Mouse (Mus musculus) midbrain, embryonic 15.5 days (tissue): ENCODE measurements around the gene Zfp36l1. TPM values are rescaled to one million over a fixed set of nuclear protein-coding genes. Genes with fewer than 3 reads are reported as not detected.

ENCODE experiments used
- ATAC-seq: fragments of 200-750 bp; cut with Nextera tagmentation; replicated peaks from 2 replicates; pipeline ENCODE4 v1.8.0; 2017; ENCODE audit warnings: moderate TSS enrichment
- H3K27ac ChIP-seq: fragments of 300-500 bp; sonication (generic); 2 replicates; pipeline ENCODE4 v1.5.1; 2015; ENCODE audit warnings: mild to moderate bottlenecking, inconsistent platforms
- H3K27me3 ChIP-seq: fragments of 300-500 bp; sonication (generic); replicated peaks from 2 replicates; pipeline ENCODE4 v1.6.1; 2015; ENCODE audit warnings: inconsistent platforms
- H3K36me3 ChIP-seq: fragments of 300-500 bp; sonication (generic); replicated peaks from 2 replicates; pipeline ENCODE4 v1.6.1; 2015; ENCODE audit warnings: inconsistent platforms
- H3K4me1 ChIP-seq: fragments of 300-500 bp; sonication (generic); 2 replicates; pipeline ENCODE4 v1.6.1; 2015; ENCODE audit warnings: inconsistent platforms
- H3K4me2 ChIP-seq: fragments of 300-500 bp; sonication (generic); 2 replicates; pipeline ENCODE4 v1.6.1; 2015; ENCODE audit warnings: inconsistent platforms, mild to moderate bottlenecking, moderate library complexity
- H3K4me3 ChIP-seq: fragments of 300-500 bp; sonication (generic); 2 replicates; pipeline ENCODE4 v1.5.1; 2015; ENCODE audit warnings: mild to moderate bottlenecking, inconsistent platforms
- H3K9ac ChIP-seq: fragments of 300-500 bp; sonication (generic); 2 replicates; pipeline ENCODE4 v1.6.1; 2015; ENCODE audit warnings: mild to moderate bottlenecking, inconsistent platforms
- H3K9me3 ChIP-seq: fragments of 300-500 bp; sonication (generic); 2 replicates; pipeline ENCODE4 v1.6.1; 2016; ENCODE audit warnings: inconsistent platforms
- WGBS: fragments of 180-500 bp; shearing (Covaris S2); methylation state at CpG from one replicate; pipeline ENCODE4 v1.1.7; 2015; ENCODE audit warnings: mixed read lengths; 5-methylcytosine and 5-hydroxymethylcytosine counted together
- polyA plus RNA-seq: library from polyadenylated mRNA; unstranded; fragments of >200 nt; fragmentation: Nextera tagmentation; extraction: Ambion mirVana; gene quantifications from 2 replicates; pipeline ENCODE4 v1.2.1, GENCODE M21; 2015

Gene Zfp36l1
- polyA plus RNA-seq, 1 experiment from 2014 or later = 37.1 TPM

DNA sequence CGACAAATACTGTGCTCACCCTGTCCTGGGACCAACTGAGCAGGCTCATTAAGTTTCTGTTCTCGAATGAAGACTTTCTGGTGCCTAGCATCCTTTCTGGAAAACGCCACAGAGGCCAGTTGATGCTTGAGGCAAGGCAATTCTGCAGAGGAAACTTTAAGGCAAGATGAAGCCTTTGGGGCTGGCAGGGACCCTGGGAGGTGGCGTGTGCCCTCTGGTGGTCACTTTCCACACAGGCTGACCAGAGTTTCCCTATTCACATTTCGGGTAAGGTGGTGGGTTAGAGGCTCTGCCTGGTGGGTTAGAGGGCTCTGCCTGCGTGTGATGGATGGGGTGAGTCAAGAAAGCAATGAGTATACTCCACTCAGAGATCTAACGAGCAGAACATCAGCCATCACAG is 28.7 kb upstream of the Zfp36l1 start:
- no peak overlapping the region for H3K9ac ChIP-seq
- H3K9me3 ChIP-seq = no peaks in the 10 kb centered on the region
- no peak overlapping the region for H3K27ac ChIP-seq
- no peaks in the 10 kb centered on the region for H3K27me3 ChIP-seq
- no peak overlapping the region for H3K4me2 ChIP-seq
- H3K36me3 ChIP-seq = no peaks in the 10 kb centered on the region
- no peak for ATAC-seq
- WGBS = 21% methylated on average over 7 of the region's 7 CpGs
- no peaks in the 10 kb centered on the region for H3K4me1 ChIP-seq
- no peak overlapping the region for H3K4me3 ChIP-seq

DNA sequence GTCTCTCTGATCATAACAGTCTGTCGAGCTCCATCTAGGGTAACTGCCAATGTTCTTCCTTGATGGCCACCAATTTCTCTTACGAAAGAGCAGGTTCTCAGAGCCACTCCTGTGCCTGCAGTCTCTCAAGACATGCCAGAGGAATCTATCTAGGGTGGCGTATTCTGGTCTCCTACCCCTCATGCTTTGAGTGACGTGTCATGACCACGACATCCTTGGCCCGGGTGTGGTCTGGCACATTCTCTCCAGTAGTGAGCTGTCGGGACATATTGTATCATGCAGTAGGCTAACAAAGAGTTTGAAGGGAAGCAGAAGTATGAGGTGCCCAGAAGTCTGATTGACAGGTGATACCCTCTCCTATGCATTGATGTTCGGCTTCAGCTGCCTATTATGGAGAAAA is 28.2 kb upstream of the Zfp36l1 start:
- no peak overlapping the region for H3K9ac ChIP-seq

DNA sequence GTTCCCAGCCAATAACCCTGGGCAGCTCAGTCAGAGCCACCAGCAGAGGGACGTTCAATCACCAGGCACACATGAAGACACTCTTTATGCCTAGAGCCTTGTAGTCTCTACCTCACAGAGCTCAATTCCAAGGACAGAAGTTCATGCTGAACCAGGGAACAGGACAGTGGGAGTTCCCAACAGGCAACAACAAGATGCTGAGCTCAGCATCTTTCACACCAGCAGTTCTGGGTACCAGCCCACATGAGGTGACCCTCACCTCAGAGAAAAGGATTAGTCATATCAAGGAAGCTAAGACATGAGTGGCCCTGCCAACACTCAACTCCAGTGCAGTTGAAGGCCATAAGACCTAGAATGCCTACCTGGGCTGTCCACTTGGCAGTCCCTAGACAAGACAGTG is 24.9 kb upstream of the Zfp36l1 start:
- no peak overlapping the region for H3K4me2 ChIP-seq
- no peaks in the 10 kb centered on the region for H3K4me1 ChIP-seq
- H3K27ac ChIP-seq = no peak overlapping the region
- 76% methylated on average over 1 of the region's 1 CpGs for WGBS
- no peaks in the 10 kb centered on the region for H3K36me3 ChIP-seq
- H3K9me3 ChIP-seq = no peaks in the 10 kb centered on the region
- no peak overlapping the region for H3K4me3 ChIP-seq
- no peak overlapping the region for H3K9ac ChIP-seq
- no peaks in the 10 kb centered on the region for H3K27me3 ChIP-seq
- ATAC-seq = no peak

More for the DNA sequence above, 28.2 kb upstream of the Zfp36l1 start:
- Histone ChIP-seq H3K4me3 (no peak overlapping the region), H3K36me3 (no peaks in the 10 kb centered on the region), H3K27ac (no peak overlapping the region), H3K4me1 (no peaks in the 10 kb centered on the region), H3K4me2 (no peak overlapping the region), H3K27me3 (no peaks in the 10 kb centered on the region), H3K9me3 (no peaks in the 10 kb centered on the region)
- 85% methylated on average over 8 of the region's 8 CpGs for WGBS
- ATAC-seq = no peak

DNA sequence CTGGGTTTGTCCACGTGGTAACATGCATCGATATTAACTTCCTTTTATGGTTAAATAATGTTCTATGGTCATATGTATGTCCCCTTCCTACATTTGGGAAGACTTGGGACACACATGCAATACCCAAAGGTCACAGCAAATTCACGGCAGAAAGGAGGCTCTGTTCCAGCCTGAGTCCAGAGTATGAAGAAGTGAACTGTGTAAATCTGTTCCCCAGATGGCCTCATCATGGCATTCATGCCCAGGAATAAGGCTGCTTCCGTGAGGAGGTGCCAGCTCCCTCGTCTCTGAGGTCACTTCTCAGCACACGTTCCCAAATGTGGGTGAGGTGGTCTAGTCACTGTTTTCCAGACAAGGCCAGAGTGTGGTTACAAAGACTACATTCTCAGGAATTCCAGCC is 24.4 kb upstream of the Zfp36l1 start:
- H3K4me2 ChIP-seq = no peak overlapping the region
- no peak for ATAC-seq
- 85% methylated on average over 6 of the region's 6 CpGs for WGBS
- H3K36me3 ChIP-seq = no peaks in the 10 kb centered on the region
- H3K4me3 ChIP-seq = no peak overlapping the region
- peaks cover under 1% of the 10 kb centered on the region; the same call in 1 of the 2 replicates for H3K4me1 ChIP-seq
- no peaks in the 10 kb centered on the region for H3K9me3 ChIP-seq
- no peak overlapping the region for H3K27ac ChIP-seq
- H3K27me3 ChIP-seq = no peaks in the 10 kb centered on the region
- no peak overlapping the region for H3K9ac ChIP-seq

DNA sequence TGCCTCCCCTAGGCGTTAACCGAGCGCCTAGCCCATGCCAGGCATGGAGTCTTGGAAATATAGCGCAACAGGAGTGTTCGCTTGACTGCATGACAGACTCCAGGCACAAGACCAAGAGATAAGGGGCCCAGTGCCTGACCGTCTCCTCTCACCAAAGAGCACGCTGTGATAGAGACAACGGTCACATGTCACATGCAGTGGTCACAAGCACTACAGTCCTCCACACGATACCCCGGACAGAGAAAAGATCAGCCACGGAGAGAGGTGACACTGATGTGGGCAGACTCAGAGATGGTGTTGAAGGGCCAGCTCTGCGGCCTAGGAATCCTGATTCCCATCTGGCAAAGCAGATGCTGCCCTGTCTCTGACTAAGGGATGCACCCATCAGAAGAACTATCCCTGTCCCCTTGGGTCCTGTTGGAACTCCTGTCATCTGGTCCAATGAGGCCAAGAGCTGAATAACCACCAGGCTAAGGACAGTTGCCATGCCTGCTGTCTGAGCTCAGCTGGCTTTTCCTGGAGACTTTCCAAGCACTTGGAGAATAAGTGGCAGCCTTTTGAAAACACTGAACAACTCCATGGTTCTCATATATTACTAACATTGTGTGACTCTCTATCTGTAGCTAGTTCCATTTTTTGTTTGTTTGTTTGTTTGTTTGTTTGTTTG is 23.6 kb upstream of the Zfp36l1 start:
- no peaks in the 10 kb centered on the region for H3K27me3 ChIP-seq
- H3K27ac ChIP-seq = no peak overlapping the region
- 92% methylated on average over 12 of the region's 12 CpGs for WGBS
- H3K4me3 ChIP-seq = no peak overlapping the region
- no peaks in the 10 kb centered on the region for H3K36me3 ChIP-seq
- no peaks in the 10 kb centered on the region for H3K9me3 ChIP-seq
- H3K4me2 ChIP-seq = no peak overlapping the region
- H3K4me1 ChIP-seq = peaks cover 9% of the 10 kb centered on the region
- ATAC-seq = no peak
- H3K9ac ChIP-seq = no peak overlapping the region

DNA sequence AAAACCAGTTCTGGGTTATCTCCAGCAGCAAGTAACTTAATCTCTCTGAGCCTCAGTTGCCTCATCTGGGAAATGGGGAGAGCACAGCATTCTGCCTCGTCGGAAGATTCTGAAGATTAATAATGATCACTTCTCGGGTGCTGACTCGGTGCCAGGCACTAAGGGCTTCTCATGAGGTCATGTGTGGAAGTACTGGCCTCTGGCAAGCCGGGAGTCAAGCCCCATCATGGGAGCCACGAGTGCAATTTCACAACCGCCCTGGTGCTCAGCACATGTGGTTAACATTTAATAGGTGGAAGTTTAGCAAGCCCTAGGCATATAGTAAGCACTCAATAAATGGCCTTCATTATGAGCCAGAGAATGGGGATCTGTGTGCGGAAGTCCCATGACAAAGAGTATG is 22.4 kb upstream of the Zfp36l1 start:
- Histone ChIP-seq H3K4me3 (no peak overlapping the region), H3K4me2 (no peak overlapping the region), H3K27me3 (no peaks in the 10 kb centered on the region), H3K36me3 (no peaks in the 10 kb centered on the region), H3K4me1 (peaks cover 21% of the 10 kb centered on the region), H3K9me3 (no peaks in the 10 kb centered on the region), H3K27ac (no peak overlapping the region), H3K9ac (no peak overlapping the region)
- ATAC-seq = no peak
- WGBS = 90% methylated on average over 8 of the region's 8 CpGs

DNA sequence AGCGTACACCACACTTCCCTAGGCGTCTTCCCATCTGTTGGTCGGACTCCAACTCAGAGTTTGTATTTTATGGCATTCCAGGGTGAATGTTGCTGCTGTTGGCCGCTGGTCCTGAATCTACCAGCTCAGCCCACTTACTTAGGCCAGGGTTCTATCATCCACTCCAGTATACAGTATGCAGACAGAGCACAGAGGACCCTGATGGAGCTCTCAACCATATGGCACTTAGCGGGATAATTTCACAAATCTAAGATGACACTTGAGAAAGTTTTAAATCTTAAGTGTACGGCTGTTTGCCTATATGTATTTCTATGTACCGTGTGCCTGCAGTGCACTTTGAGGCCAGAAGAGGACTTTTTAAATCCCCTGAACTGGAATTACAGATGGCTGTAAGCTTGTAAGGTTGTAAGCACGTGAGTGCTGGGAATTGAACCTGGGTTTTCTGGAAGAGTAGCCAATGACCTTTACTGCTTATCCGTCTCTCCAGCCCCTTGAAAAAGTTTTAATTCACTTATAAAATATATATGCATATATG is 20.3 kb upstream of the Zfp36l1 start:
- H3K9me3 ChIP-seq = no peaks in the 10 kb centered on the region
- no peak overlapping the region for H3K27ac ChIP-seq
- no peaks in the 10 kb centered on the region for H3K27me3 ChIP-seq
- ATAC-seq = peak; percentile 40; the same call in 1 of the 2 replicates
- H3K4me2 ChIP-seq = peak overlapping the region; percentile 75; the same call in 1 of the 2 replicates
- H3K36me3 ChIP-seq = no peaks in the 10 kb centered on the region
- no peak overlapping the region for H3K9ac ChIP-seq
- peak overlapping the region; percentile 52; the same call in 1 of the 2 replicates for H3K4me3 ChIP-seq
- peaks cover 25% of the 10 kb centered on the region for H3K4me1 ChIP-seq
- 38% methylated on average over 9 of the region's 9 CpGs for WGBS

DNA sequence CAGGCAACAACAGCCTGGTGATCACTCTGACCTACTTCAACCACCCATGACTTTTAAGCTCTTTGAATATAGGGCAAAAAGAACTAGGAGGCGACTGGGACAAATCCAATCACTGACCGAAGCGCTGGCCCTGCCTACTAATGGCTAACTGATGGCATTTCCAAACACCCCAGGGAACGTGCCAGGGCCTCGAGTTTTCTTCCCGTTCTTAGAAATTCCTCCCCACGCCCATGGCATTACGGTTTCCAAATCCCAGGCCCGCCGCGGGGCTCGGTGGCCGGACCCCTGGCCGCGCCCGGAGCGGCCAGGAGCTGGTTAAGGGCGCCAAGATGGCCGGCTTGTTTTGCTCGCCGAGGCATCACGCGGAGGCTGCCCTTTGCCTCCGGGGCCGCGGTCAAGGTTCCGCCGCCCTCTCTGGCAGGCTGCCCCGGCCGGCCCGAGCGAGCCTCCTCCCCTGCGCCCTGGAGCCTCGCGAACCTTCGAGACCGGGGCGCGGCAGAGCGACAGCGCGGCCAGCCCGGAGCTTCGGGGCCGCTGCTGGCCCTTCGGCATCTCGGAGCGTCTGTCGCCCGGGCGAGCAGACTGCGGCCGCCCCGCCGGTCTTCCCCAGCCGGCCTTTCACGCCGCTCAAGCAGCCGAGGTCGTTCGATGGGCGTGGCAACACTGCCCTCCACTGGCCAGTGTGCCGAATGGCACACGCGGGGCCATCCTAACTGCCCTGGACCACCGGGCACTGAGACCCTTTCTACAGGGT is 19.6 kb upstream of the Zfp36l1 start:
- Histone ChIP-seq H3K9ac (peak overlapping the region; percentile 67), H3K36me3 (no peaks in the 10 kb centered on the region), H3K9me3 (no peaks in the 10 kb centered on the region), H3K27me3 (no peaks in the 10 kb centered on the region), H3K4me3 (peak overlapping the region; percentile 52), H3K27ac (peak overlapping the region; percentile 90), H3K4me1 (peaks cover 25% of the 10 kb centered on the region), H3K4me2 (peak overlapping the region; percentile 75)
- peak; percentile 93 for ATAC-seq
- WGBS = under 1% methylated on average over 65 of the region's 66 CpGs

DNA sequence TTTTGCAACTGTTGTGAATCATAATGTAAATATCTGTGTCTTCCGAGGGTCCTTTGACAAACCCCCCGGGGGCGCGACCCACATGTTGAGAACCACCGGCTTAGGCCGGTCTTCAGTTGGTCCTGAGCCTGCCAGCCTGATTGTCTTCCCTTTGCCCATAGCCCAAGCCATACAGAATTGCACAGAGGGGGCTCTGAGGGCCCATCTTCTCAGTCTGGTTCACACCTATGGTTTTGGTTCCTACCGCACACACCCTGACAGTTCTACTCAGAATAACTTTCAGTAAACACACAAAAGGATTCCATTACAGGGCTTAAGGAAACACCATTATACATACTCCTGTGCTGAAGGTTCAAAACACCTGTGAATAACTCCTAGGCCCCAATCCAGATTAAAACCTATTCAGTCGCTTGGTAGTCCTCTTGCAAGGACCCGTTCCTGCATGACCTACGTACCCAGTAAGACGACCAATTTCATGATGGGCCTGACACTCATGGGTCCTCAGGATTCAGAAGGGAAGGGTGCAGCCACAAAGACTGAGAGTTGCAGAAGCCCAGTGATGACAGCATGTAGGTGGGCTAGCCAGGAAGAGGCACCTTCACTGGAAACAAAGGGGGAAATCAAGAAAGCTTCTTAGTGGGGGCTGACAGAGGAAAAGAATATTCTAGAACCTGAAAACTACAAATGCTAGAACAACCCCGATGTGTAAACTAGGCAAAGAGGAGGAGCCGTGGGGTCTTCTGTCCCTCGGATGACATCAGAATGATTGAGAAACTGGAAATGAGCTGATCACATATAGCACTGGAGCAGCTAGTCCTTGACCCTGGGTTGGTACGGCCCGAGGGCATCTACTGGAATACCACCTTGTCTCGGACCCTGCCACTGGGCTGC is 18.8 kb upstream of the Zfp36l1 start:
- H3K27ac ChIP-seq = peak overlapping the region; percentile 90
- no peaks in the 10 kb centered on the region for H3K36me3 ChIP-seq
- H3K9ac ChIP-seq = peak overlapping the region; percentile 67; the same call in 1 of the 2 replicates
- peaks cover 25% of the 10 kb centered on the region for H3K4me1 ChIP-seq
- WGBS = 48% methylated on average over 17 of the region's 17 CpGs
- H3K27me3 ChIP-seq = no peaks in the 10 kb centered on the region
- no peaks in the 10 kb centered on the region for H3K9me3 ChIP-seq
- H3K4me3 ChIP-seq = peak overlapping the region; percentile 52
- peak overlapping the region; percentile 75 for H3K4me2 ChIP-seq
- ATAC-seq = peak; percentile 27

DNA sequence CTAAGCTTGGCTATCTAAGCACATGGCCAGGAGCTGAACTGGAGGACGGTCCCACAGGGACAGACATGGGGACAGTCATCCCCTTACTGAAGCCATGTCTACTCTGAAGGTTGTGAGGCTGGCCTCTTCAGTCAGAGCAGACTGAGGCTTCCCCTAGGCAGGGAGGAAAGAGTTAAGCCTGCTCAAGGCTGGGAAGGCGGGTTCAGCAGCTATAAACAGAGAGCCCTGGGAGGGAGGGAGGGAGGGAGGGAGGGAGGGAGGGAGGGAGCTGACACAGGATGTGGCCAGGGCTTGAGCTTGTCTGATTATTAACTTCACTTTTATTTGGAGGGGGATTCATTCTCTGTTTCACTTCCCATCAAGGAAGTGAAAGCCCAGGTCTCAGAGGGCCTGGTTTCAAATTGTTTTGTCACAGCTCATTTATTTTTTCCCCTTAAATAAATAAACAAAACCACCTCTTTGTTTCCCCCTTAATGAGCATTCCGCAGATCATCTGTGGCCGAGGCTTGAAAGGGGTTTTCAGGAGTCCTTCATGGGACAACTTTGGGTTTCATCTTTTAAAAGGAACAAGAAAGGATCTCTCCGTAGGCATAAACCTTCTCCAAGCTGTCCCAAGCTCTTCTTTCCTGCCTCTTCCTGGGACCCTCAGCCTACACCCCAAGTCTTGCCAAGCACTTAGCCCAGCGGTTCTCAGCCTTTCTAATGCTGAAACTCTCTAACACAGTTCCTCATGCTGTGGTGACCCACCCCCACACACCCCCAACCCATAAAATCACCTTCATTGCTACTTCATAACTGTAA is 17.9 kb upstream of the Zfp36l1 start:
- WGBS = 13% methylated on average over 6 of the region's 6 CpGs

DNA sequence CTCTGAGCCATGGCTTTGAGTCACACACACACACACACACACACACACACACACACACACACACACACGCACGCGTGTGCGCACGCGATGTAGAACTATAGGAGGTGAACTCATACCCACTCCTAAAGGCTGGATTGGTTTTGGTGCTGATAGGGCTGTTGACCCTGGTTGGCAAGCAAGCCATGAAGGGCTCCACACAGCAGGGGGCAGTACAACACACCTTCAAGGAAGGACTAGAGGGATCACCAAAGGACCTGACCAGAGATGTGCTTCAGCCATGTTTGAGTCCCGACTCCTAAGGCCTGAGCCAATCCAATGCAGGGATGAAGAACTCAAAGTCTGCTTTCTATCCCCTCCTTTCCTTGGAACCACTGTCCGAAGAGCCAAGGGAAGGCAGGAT is 16.7 kb upstream of the Zfp36l1 start:
- no peak overlapping the region for H3K4me3 ChIP-seq
- no peak for ATAC-seq
- H3K36me3 ChIP-seq = no peaks in the 10 kb centered on the region
- no peak overlapping the region for H3K27ac ChIP-seq
- no peaks in the 10 kb centered on the region for H3K27me3 ChIP-seq
- whole genome bisulfite sequencing = 97% methylated on average over 8 of the region's 8 CpGs
- no peaks in the 10 kb centered on the region for H3K9me3 ChIP-seq
- H3K4me2 ChIP-seq = no peak overlapping the region
- peaks cover 25% of the 10 kb centered on the region for H3K4me1 ChIP-seq
- H3K9ac ChIP-seq = no peak overlapping the region

More for the DNA sequence above, 17.9 kb upstream of the Zfp36l1 start:
- Histone ChIP-seq H3K9ac (no peak overlapping the region), H3K4me1 (peaks cover 25% of the 10 kb centered on the region), H3K36me3 (no peaks in the 10 kb centered on the region), H3K27ac (peak overlapping the region; percentile 90), H3K4me3 (no peak overlapping the region), H3K27me3 (no peaks in the 10 kb centered on the region), H3K4me2 (peak overlapping the region; percentile 75), H3K9me3 (no peaks in the 10 kb centered on the region)
- ATAC-seq = no peak
